Mouse (Mus musculus): Measurements from ENCODE around the gene Gm5134.

Gene Gm5134

GRCm38 (mm10) chr10:76036962-76037361 lies 82.6 kb downstream of the Gm5134 start:
- no peak for DNase-seq

GRCm38 (mm10) chr10:76045343-76045742 lies 91.0 kb downstream of the Gm5134 start:
- DNase-seq = no peak

DNA sequence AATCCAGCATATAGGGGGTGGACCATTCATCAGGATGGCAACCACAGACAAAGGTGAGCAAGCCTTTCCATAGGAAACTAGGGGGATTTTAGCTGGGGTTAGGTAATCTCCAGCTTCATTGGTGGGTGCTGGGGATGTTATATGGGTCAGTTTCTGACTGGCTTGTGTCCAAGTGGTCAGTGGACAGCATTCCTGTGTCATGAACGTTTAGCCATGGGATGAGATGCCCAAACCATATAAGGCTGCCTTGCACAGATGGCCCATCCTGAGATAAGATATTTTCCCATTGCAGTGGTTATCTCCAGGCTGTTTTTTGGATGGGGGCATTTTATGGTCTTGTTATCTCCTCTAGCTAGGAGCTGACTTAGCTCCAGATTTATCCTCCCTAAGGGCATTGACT lies 92.4 kb downstream of the Gm5134 start:
- DNase-seq = no peak

- DNase-seq = no peak
These were observed 93.0 kb downstream of the Gm5134 start for GRCm38 (mm10) chr10:76047182-76047869.

- no peak for DNase-seq
These were observed 94.7 kb downstream of the Gm5134 start for GRCm38 (mm10) chr10:76048967-76049366.

GRCm38 (mm10) chr10:76051860-76052259 lies 97.5 kb downstream of the Gm5134 start:
- no peak for DNase-seq
